Mouse (Mus musculus): ENCODE results near the gene Asprv1. TPM values are rescaled to one million over a fixed set of nuclear protein-coding genes. Genes with fewer than 3 reads are reported as not detected.

The Asprv1 gene
- polyA plus RNA-seq, 1 experiment = not detected

DNA sequence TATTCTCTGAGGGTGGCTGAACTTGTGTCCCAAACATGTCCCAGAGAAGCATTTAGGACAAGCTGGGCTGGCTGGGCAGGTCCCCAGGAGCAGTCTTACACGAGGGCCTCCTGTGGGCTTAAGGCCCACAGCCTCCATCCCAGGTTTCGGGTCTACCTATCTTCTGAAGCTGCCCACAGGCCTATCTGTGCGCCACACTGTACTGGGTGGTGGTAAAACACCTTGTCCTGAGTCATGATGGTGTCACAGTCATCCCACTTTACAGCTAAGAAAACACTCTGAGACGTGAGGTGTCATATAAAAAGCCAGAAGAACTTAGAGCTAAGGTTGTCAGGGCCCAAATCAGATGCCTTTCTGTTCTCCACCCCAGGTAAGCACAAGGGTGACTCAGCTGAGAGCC lies 21.7 kb upstream of the Asprv1 start:
- Histone ChIP-seq H3K4me3 (ENCODE audit: insufficient read depth, low read depth, low read length) (no peak overlapping the region), H3K27ac (ENCODE audit: insufficient read depth, low read depth, low read length) (no peak overlapping the region), H3K4me1 (ENCODE audit: control insufficient read depth, insufficient read depth, low read length) (peaks cover 9% of the 10 kb centered on the region; the same call in 1 of the 2 replicates)
- WGBS = 83% methylated on average over 4 of the region's 4 CpGs
- TF ChIP-seq CTCF (IDR thresholded peaks at IDR 0.05; ENCODE audit: insufficient read depth, low read depth, low read length) (no peak), POLR2A (IDR thresholded peaks at IDR 0.05; ENCODE audit: insufficient read depth, low read depth, low read length) (no peak)

DNA sequence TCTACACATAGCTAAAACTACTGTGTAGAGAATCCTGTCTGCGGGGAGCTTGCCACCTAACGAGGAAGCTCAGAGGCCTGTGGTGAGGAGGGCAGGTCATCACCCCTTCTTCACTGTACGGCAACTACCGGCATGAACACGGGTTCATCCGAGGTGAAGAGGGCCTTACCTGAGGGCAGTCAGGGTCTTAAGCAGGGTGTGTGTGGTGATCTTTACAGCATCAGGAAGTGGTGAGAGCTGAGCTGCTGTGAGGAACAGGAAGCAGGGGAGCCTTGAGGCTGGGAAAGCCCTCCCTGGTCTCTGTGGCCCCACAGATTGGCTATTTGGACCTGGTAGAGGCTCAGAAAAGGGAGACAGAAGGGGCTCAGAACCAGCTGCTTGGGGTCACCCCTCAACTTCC lies 20.5 kb upstream of the Asprv1 start:
- H3K27ac ChIP-seq (ENCODE audit: insufficient read depth, low read depth, low read length) = no peak overlapping the region
- 90% methylated on average over 6 of the region's 6 CpGs for WGBS

DNA sequence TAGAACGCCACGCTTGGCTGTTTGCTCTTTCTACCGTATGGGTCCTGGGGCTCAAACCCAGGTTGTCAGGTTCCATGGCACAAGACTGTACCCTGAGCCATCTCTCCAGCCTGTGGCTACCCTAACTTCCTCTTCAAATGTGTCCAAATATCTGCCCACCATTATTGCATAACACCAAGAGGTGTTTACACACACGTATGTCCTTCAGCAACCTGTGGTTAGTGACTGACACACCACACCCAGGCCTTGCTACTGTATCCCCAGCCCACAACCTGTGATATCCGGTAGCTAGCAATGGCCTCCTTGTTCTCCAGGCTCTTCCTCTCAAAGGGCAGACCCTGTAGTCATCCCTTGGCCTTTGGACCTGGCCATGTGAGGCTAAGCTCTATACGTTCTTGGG lies 18.7 kb upstream of the Asprv1 start:
- Histone ChIP-seq H3K4me1 (ENCODE audit: control insufficient read depth, insufficient read depth, low read length) (peaks cover 9% of the 10 kb centered on the region; the same call in 1 of the 2 replicates), H3K4me3 (ENCODE audit: insufficient read depth, low read depth, low read length) (no peak overlapping the region), H3K27ac (ENCODE audit: insufficient read depth, low read depth, low read length) (no peak overlapping the region)
- WGBS = 92% methylated on average over 6 of the region's 6 CpGs
- TF ChIP-seq CTCF (IDR thresholded peaks at IDR 0.05; ENCODE audit: insufficient read depth, low read depth, low read length) = no peak
- no peak for TF ChIP-seq POLR2A (IDR thresholded peaks at IDR 0.05; ENCODE audit: insufficient read depth, low read depth, low read length)

More for the DNA sequence above, 20.5 kb upstream of the Asprv1 start:
- no peak for TF ChIP-seq CTCF (IDR thresholded peaks at IDR 0.05; ENCODE audit: insufficient read depth, low read depth, low read length)
- TF ChIP-seq POLR2A (IDR thresholded peaks at IDR 0.05; ENCODE audit: insufficient read depth, low read depth, low read length) = no peak
- Histone ChIP-seq H3K4me3 (ENCODE audit: insufficient read depth, low read depth, low read length) (no peak overlapping the region), H3K4me1 (ENCODE audit: control insufficient read depth, insufficient read depth, low read length) (peaks cover 9% of the 10 kb centered on the region; the same call in 1 of the 2 replicates)

DNA sequence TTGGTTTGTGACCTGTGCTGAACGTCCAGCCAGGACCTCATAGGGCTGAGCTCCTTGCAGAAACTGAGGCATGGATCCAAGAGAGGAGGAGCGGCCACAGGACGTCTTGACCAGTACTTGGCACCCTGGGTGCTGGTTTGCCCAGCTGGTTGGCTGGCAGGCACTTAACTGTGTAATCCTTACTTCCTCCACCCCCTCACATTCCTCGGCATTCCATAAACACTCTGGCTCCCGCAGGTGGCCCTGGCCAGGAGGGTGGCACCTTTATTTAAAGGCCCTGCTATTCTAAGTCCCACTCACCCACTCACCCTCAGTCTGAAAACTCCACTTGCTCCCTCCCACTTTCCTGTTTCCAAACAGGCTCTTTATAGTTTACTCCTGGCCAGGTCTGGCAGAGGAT lies 17.2 kb upstream of the Asprv1 start:
- Histone ChIP-seq H3K4me3 (ENCODE audit: insufficient read depth, low read depth, low read length) (no peak overlapping the region), H3K27ac (ENCODE audit: insufficient read depth, low read depth, low read length) (no peak overlapping the region), H3K4me1 (ENCODE audit: control insufficient read depth, insufficient read depth, low read length) (peaks cover 6% of the 10 kb centered on the region; the same call in 1 of the 2 replicates)
- 47% methylated on average over 5 of the region's 5 CpGs for WGBS
- no peak for TF ChIP-seq POLR2A (IDR thresholded peaks at IDR 0.05; ENCODE audit: insufficient read depth, low read depth, low read length)
- no peak for TF ChIP-seq CTCF (IDR thresholded peaks at IDR 0.05; ENCODE audit: insufficient read depth, low read depth, low read length)

DNA sequence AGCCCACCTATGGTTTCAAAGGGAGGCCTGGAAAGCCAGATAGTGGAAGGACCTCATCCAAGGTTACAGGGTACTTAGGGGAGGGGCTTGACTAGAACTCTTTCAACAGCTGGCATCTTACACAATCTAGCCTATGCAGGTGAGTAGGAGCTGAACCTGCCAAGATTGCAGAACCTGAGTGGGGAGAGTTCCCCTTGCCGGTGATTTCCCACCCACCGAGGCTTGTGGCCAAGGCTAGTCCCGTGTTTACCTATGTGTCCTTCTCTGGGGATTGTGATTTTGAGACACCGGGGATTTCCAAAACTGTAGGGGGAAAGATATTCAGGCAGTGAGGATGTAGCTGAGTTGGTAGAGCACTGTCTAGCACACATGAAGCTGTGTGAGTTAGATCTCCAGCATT lies 12.7 kb upstream of the Asprv1 start:
- Histone ChIP-seq H3K27ac (ENCODE audit: insufficient read depth, low read depth, low read length) (no peak overlapping the region), H3K4me3 (ENCODE audit: insufficient read depth, low read depth, low read length) (no peak overlapping the region), H3K4me1 (ENCODE audit: control insufficient read depth, insufficient read depth, low read length) (peaks cover 5% of the 10 kb centered on the region; the same call in 1 of the 2 replicates)
- TF ChIP-seq CTCF (IDR thresholded peaks at IDR 0.05; ENCODE audit: insufficient read depth, low read depth, low read length) (no peak), POLR2A (IDR thresholded peaks at IDR 0.05; ENCODE audit: insufficient read depth, low read depth, low read length) (no peak)
- WGBS = 91% methylated on average over 4 of the region's 4 CpGs

DNA sequence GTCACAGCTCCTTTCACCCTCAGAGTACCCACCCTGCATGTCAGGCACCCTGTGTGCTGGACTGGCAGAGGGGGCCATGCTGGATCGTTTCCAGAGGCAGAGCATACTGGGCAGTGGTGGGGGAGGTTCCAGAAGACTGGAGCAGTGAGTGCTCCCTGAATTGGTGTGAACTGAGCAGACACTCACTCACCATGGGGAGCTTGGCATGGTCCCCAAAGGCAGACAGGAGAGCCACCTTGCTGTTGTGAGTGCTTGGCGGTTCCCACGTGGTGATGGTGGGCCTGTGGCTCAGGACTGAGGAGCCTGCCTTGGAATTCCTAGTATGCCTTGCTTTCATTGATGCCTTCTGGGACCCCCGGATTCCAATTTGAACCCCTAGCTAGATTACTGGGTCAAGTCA lies 4.8 kb upstream of the Asprv1 start:
- Histone ChIP-seq H3K27ac (ENCODE audit: insufficient read depth, low read depth, low read length) (no peak overlapping the region), H3K4me3 (ENCODE audit: insufficient read depth, low read depth, low read length) (no peak overlapping the region), H3K4me1 (ENCODE audit: control insufficient read depth, insufficient read depth, low read length) (peaks cover 14% of the 10 kb centered on the region)
- 93% methylated on average over 4 of the region's 4 CpGs for WGBS
- TF ChIP-seq CTCF (IDR thresholded peaks at IDR 0.05; ENCODE audit: insufficient read depth, low read depth, low read length) (no peak), POLR2A (IDR thresholded peaks at IDR 0.05; ENCODE audit: insufficient read depth, low read depth, low read length) (no peak)

DNA sequence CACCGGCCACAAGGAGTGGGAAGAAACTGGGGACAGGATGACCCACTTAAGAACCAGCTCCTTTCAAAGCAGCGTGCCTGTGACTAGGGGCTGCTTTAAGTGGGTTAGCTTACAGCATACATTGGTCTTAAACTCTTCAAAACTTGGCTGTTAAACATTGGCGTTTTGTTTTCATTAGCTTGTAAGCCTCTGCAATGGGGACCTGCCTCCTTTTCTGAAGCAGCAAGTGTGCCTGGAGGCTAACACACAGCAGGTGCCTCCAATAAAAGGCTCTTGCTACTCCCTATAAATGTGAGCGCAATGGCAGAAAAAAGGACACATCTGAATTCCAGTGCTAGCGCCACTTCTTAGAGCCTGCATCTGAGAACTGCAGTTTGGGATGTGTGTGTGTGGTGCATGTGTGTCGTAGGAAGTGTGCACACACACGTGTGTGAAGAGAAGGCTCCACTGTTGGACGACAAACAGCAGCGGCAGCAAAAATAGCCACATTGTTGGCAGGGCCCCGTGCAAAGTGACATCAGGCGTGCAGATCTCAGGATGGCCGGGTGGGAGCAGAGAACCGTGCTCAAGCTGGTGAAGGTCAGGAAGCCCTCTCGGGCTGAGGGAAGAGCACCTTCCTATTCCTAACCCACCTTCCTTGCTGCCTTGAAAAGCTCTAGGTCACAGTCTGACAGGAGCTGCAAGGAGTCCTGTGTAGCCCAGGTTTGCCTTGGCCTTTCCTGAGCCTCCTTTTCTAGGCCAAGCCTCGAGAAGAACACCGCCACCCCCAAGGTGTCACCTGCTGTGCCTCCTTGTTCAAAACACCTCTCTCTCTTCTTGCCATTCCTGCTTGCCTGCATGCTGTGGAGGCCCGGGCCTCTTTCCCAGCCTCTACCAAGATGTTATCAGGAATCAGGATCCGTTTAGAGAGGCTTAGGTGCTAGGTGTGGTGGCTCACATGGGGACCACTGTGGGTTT lies 3.6 kb upstream of the Asprv1 start:
- 45% methylated on average over 18 of the region's 18 CpGs for WGBS
- H3K4me3 ChIP-seq (ENCODE audit: insufficient read depth, low read depth, low read length) = no peak overlapping the region
- TF ChIP-seq POLR2A (IDR thresholded peaks at IDR 0.05; ENCODE audit: insufficient read depth, low read depth, low read length) (no peak), CTCF (IDR thresholded peaks at IDR 0.05; ENCODE audit: insufficient read depth, low read depth, low read length) (no peak)
- H3K27ac ChIP-seq (ENCODE audit: insufficient read depth, low read depth, low read length) = no peak overlapping the region
- H3K4me1 ChIP-seq (ENCODE audit: control insufficient read depth, insufficient read depth, low read length) = peaks cover 14% of the 10 kb centered on the region

DNA sequence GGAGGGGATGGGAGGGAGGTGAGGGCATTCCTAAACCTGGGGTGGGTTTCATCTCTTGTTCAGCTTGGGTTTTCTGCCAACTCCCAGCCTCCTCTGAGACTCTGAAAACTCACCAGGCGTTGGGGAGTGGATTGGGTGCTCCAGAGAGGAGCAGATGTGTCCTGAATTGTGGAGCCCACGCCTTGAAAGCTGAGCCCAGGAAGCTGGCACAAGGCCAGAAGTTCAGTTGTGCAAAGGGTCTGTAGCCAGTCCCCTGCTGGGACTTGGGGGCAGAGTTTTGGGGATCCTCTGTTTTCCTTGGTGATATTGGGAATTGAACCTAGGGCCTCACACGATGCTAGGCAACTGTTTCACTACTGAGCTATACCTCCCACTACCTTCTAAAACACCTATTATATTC lies 2.2 kb downstream of the Asprv1 start:
- Histone ChIP-seq H3K27ac (ENCODE audit: insufficient read depth, low read depth, low read length) (no peak overlapping the region), H3K4me3 (ENCODE audit: insufficient read depth, low read depth, low read length) (no peak overlapping the region), H3K4me1 (ENCODE audit: control insufficient read depth, insufficient read depth, low read length) (peaks cover 8% of the 10 kb centered on the region; the same call in 1 of the 2 replicates)
- 54% methylated on average over 3 of the region's 3 CpGs for WGBS
- TF ChIP-seq POLR2A (IDR thresholded peaks at IDR 0.05; ENCODE audit: insufficient read depth, low read depth, low read length) (no peak), CTCF (IDR thresholded peaks at IDR 0.05; ENCODE audit: insufficient read depth, low read depth, low read length) (no peak)

DNA sequence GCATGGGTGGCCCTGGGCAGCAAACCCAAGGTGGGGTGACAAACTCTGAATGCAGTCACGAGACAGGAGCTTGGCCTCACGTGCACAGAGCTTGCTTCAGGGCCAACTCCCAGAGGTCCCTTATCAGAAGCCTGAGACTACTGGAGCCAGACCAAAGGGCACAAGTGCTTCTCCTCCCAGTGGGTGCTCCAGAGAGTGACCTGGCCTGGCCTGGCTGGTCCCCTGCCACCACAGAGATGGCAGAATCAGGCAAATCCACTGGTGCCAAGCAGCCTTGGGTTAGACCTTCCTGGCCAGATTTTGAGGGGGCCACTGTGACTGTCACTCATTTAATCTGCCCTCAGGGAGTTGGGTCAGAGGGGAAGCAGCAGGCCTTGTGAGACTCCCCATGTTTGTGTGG lies 8.5 kb downstream of the Asprv1 start:
- H3K4me1 ChIP-seq (ENCODE audit: control insufficient read depth, insufficient read depth, low read length) = 0 out of 2 replicates have a peak, but pooled peaks cover 1% of the 10 kb centered on the region
- 82% methylated on average over 2 of the region's 2 CpGs for WGBS
- H3K27ac ChIP-seq (ENCODE audit: insufficient read depth, low read depth, low read length) = no peak overlapping the region
- no peak overlapping the region for H3K4me3 ChIP-seq (ENCODE audit: insufficient read depth, low read depth, low read length)
- TF ChIP-seq POLR2A (IDR thresholded peaks at IDR 0.05; ENCODE audit: insufficient read depth, low read depth, low read length) (no peak), CTCF (IDR thresholded peaks at IDR 0.05; ENCODE audit: insufficient read depth, low read depth, low read length) (no peak)
